Mouse (Mus musculus) megakaryocyte, embryonic 14.5 days (primary cell): ENCODE measurements around the gene Per3.

Experiments
- FLI1 ChIP-seq: IDR thresholded peaks from 2 replicates; pipeline ENCODE4 v1.6.1; 2012; ENCODE audit warnings: low read length, inconsistent platforms, mixed read lengths
- GATA1 ChIP-seq: IDR thresholded peaks from 3 replicates; pipeline ENCODE4 v1.6.1; 2012; ENCODE audit warnings: mixed read lengths, low read length, inconsistent platforms, borderline replicate concordance

- TF ChIP-seq FLI1 (no peak), GATA1 (no peak)
These were observed 3.0 kb downstream of the Per3 start for GRCm38 (mm10) chr4:151041506-151041905.
